Mouse (Mus musculus) stomach, embryonic 16.5 days (tissue): ENCODE measurements at regions not wholly inside any gene's neighbourhood (a gene's known extent, or its start where the extent isn't known, plus 50 kb on each side); places are given as distances from the start of the nearest gene placed in this dataset.

Experiments used
- ATAC-seq: fragments of 200-750 bp; cut with Nextera tagmentation; 2 replicates; pipeline ENCODE4 v1.8.0; 2017; ENCODE audit warnings: moderate number of reproducible peaks, moderate TSS enrichment; ENCODE audit not compliant: insufficient read depth, low FRiP score
- H3K27ac ChIP-seq: fragments of 300-500 bp; sonication (generic); 2 replicates; pipeline ENCODE4 v1.5.1; 2014; ENCODE audit warnings: low read length
- H3K27me3 ChIP-seq: fragments of 300-500 bp; sonication (generic); 2 replicates; pipeline ENCODE4 v1.6.1; 2014; ENCODE audit warnings: low read length, control low read depth, mixed read lengths; ENCODE audit not compliant: control insufficient read depth, insufficient read depth
- H3K36me3 ChIP-seq: fragments of 300-500 bp; sonication (generic); 2 replicates; pipeline ENCODE4 v1.6.1; 2014; ENCODE audit warnings: low read length; ENCODE audit not compliant: control insufficient read depth, insufficient read depth
- H3K4me1 ChIP-seq: fragments of 300-500 bp; sonication (generic); 2 replicates; pipeline ENCODE4 v1.6.1; 2014; ENCODE audit warnings: low read length, control low read depth, mixed read lengths; ENCODE audit not compliant: control insufficient read depth, insufficient read depth
- H3K4me2 ChIP-seq: fragments of 300-500 bp; sonication (generic); 2 replicates; pipeline ENCODE4 v1.6.1; 2014; ENCODE audit warnings: low read depth, low read length, mixed read lengths
- H3K4me3 ChIP-seq: fragments of 300-500 bp; sonication (generic); replicated peaks from 2 replicates; pipeline ENCODE4 v1.5.1; 2014; ENCODE audit warnings: mild to moderate bottlenecking, low read length
- H3K9ac ChIP-seq: fragments of 300-500 bp; sonication (generic); 2 replicates; pipeline ENCODE4 v1.6.1; 2014; ENCODE audit warnings: low read length
- H3K9me3 ChIP-seq: fragments of 300-500 bp; sonication (generic); replicated peaks from 2 replicates; pipeline ENCODE4 v1.6.1; 2016; ENCODE audit warnings: low read length, control low read depth; ENCODE audit not compliant: control insufficient read depth
- WGBS: fragments of 180-500 bp; shearing (Covaris S2); extraction: QIAGEN DNeasy Blood & Tissue Kit; methylation state at CpG from one replicate; pipeline ENCODE4 v1.1.7; 2014; 5-methylcytosine and 5-hydroxymethylcytosine counted together

DNA sequence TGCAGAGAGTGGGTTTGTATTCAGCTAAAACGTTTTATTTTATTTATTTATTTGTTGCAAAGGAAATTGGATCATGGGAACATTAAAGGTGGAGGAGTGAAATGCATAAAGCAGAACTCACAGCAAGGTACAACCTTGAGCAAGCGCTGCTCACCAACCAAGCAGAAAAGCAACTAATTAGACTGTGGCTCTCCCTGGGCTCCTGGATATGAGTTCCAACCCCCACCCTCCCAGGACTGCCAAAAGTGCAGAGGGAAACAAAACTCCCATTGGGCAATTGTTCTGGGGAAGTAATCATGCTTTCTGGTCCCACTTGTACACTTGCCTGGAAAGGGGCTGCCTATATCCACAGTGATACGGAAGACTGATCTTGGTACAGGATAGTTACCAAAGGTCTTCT lies 57.2 kb upstream of the Klhl29 start:
- ATAC-seq, result no peak
- Histone ChIP-seq H3K4me2 (no peak overlapping the region), H3K36me3 (no peaks in the 10 kb centered on the region), H3K4me1 (no peaks in the 10 kb centered on the region), H3K9ac (no peak overlapping the region), H3K4me3 (no peak overlapping the region), H3K27ac (no peak overlapping the region), H3K27me3 (no peaks in the 10 kb centered on the region), H3K9me3 (no peaks in the 10 kb centered on the region)
- 81% methylated on average over 3 of the region's 3 CpGs for WGBS

DNA sequence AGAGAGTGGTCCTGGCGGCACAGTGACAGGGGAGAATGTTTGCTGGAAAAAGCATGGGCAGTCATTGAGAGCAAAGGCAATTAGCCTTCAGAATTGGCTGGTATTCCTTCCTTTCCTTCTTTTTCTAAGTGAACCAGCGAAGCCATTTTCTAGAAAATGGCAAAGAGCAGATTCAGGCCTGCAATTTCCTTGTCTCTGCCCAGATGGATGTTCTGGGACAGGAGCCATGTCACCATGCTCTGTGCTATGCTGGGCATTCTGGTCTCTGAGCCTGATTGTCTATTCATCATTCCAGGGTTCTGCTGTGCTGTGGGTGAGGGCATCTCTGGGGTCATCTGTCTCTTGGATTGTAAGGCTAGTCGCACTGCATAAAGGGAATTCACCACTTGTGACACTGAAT lies 53.3 kb upstream of the Klhl29 start:
- H3K36me3 ChIP-seq, result no peaks in the 10 kb centered on the region
- no peaks in the 10 kb centered on the region for H3K9me3 ChIP-seq
- no peak overlapping the region for H3K4me3 ChIP-seq
- no peaks in the 10 kb centered on the region for H3K4me1 ChIP-seq
- H3K4me2 ChIP-seq, result no peak overlapping the region
- H3K27me3 ChIP-seq, result no peaks in the 10 kb centered on the region
- H3K9ac ChIP-seq, result no peak overlapping the region
- WGBS, result 72% methylated on average over 3 of the region's 3 CpGs
- ATAC-seq, result no peak
- no peak overlapping the region for H3K27ac ChIP-seq
